Mouse (Mus musculus): ENCODE results near the gene Cmss1.

- TF ChIP-seq CTCF (IDR thresholded peaks at IDR 0.05; ENCODE audit: low read depth) = no peak
- TF ChIP-seq EP300 (optimal IDR thresholded peaks at IDR 0.05) = no peak
Observed at GRCm38 (mm10) chr16:57471071-57471470, 135.6 kb downstream of the Cmss1 start.

Data from stomach, postnatal 0 days (tissue).